Mouse (Mus musculus) lung, adult 18-20 months (tissue): ENCODE data around the gene Ift122.
A peak's percentile ranks its signal among the peaks of the same experiment; 100 is the strongest.

Source experiments
- DNase-seq, 2 experiments: peaks; one replicate each; pipeline ENCODE4 v3.0.0; 2022; ENCODE audit warnings: mixed read lengths in 2 of 2

Ift122 gene

DNA sequence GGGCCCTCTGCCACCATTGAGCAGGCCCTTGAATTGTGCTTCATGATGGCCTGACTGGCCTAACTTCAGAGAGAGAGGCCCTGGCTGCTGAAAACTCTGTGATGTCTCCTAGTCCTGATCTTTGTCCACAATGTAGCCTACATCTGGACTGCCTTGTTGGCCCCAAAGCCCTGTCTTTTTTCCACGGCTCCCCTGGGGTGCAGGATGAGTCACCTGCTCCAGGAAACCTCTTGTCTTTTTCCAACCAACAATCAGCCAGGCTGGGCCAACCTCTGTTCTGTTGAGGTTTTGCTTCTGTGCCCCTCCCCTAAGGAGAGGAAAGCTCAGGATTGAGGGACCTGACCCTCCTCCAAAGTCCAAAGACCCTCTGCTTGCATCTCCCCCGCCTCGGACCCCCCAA is 108.5 kb downstream of the Ift122 start:
- no peak for DNase-seq

- no peak for DNase-seq
Observed at GRCm38 (mm10) chr6:115962439-115963085, 109.3 kb downstream of the Ift122 start.

DNA sequence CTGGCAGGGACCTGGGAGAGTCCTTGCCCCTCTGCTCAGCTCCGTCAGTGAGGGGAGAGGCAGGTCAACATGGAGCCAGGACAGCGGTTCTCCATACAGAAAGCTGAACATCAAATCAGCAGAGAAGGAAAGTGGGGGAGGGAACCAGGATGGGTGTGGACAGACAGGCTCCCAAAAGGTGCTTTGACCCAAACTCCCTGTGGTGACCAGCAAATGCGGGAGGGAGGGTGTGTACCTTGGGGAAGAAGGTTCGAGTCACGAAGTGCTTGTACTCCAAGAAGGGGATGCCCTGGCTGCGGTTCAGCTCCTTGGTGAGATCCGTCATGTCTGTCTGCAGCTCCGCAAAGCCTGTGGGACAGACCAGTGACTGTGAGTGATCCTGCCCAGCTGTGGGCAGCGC is 110.4 kb downstream of the Ift122 start:
- DNase-seq = no peak

- DNase-seq = no peak
Observed at GRCm38 (mm10) chr6:115966227-115966966, 113.1 kb downstream of the Ift122 start.

DNA sequence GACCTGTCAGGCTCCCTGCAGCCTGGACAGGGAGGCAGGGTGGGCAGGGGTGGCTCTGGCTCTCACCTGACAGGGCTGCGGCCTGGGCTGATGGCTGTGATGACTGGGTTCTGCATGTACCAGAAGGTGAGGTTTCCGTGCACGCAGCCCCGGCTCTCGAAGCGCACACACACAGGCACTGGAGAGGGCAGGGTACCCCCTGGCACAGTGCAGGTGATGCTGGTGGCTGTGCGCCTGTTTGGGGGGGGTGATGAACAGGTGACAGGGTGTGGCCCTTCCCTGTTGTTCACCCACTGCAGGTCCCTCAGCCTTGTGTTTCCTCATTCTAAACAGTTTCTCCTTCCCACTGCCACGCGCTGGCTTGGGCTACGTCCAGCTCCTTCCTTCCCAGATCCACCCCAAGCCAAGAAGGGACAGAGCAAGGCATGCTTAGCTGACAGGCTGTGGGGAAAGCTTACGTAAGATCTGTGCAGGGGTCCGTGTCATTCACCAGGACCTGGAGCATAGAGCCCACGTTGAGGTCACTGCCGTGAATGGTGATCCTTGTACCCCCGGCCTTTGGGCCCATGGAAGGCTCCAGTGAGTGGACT is 114.1 kb downstream of the Ift122 start:
- DNase-seq = no peak

GRCm38 (mm10) chr6:115968086-115968485 is 114.8 kb downstream of the Ift122 start:
- no peak for DNase-seq

DNA sequence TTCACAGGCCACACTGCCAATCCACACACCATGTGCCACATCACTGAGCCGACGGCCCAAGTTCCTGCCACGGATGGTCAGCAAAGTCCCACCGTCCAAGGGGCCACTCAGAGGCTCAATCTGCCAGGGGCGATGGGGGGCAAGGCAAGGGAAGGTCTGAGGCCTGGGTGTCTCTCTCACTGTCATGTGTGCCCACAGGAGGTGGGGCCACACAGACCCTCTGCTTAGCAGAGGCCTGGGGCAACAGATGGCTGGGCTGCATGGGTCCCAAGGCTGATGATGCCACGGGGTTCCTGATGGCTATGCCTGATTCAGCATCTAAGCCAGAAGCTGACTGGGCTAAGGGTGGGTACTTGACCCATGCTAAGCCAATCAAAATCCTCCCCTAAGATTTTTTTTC is 115.4 kb downstream of the Ift122 start:
- no peak for DNase-seq

- DNase-seq = peak in 1 of 2 experiments; percentile 55
Observed at GRCm38 (mm10) chr6:115969103-115969502, 115.8 kb downstream of the Ift122 start.

GRCm38 (mm10) chr6:115969952-115970351 is 116.7 kb downstream of the Ift122 start:
- DNase-seq = no peak

DNA sequence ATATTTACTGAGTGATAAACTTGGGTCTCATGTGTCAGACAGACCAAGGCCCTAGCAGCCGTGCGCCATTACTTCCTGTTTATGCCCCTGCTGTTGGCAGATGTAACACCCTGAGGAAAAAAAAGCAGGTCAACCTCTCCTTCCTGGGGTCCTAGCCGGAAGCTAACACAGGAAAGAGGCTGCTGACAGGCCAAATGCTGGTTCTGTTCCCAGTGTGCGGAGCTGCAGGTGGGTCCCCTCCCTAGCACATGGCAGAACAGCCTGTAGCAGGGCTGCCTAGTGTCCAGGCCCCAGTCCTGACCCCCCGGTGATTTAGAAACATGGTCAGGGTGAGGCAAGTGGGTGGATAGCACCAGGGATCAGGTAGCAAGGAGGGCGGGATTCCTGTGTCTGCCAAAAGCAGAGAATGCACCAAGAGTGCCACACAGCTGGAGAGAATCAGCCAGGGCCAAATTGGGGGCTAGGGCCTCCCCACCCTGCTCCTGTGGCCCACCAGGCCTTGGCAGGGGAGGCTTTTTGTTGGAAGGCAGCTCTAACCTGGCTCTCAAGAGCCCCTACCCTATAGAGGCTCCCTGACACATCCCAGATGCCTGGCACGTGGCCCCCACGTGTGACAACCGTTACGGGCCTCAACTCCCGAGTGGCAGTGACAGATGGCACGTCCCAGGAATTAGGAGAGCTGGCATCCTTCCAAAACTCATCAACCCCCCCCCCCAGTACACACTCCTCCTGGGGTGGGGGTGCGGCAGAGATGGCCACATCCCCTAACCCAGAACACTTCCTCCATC is 118.2 kb downstream of the Ift122 start:
- DNase-seq = peak; percentile 50 to 75

DNA sequence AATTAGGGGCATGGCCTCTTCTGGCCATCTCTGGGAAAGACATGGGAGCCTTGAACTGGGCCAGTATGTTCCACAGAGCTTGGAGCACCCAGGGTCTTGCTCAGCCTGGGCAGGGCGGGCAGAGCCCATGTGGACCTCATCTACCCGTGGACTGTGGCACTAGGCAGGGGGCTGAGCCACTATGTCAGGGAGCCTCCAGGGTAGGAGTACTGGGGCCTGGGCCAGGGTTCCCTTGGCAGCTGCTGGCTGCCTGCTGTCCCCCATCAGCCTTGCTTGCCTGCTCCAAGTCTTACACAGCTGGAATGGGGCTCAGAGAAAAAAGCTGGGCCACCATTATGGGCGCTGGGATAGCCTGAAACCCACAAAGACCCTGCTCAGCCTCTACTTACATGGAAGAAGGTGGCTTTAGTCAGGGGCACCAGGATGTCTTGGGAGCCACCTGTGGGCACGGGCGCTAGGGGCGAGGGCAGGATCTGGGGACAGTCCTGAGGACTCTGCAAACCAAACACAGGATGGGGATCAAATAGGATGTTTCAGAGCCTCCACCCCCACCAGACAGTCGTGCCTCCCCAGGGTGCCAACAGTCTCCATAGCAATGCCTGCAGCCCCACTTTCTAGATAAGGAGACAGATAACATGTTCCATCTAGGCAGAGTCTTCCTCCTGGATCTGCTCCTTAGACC is 119.0 kb downstream of the Ift122 start:
- no peak for DNase-seq

GRCm38 (mm10) chr6:115973139-115973875 is 120.0 kb downstream of the Ift122 start:
- DNase-seq = no peak

- no peak for DNase-seq
Observed at GRCm38 (mm10) chr6:115973881-115974662, 120.8 kb downstream of the Ift122 start.

DNA sequence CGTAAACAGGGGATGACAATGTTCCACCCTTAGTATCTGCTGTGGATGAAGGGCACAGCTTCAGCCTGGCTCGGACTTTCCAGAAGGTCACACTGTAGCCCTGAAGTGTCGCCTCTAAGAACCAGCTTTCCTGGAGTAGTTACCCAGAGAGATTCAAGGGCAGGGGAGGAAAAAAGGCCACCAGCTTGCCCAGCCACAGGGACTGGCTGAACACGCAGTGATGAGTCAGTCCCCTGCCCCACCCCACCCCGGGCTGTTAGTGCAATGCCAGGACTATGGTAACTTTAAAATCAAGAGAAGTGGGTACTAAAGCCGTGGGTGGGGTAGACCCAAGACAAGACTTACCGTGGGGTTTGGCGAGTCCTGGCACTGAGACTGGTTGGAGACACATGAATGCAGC is 122.3 kb downstream of the Ift122 start:
- no peak for DNase-seq
